Mouse (Mus musculus) CD4-positive helper T cell, adult 2 months (primary cell): ENCODE results near the gene Lix1l.

ENCODE experiments used
- DNase-seq: peaks from one replicate; pipeline ENCODE4 v3.0.0-alpha.2; 2012; ENCODE audit warnings: low read depth, missing footprints, low spot score

Gene Lix1l

GRCm38 (mm10) chr3:96600639-96601250, at the start of gene Lix1l:
Lix1l (plus strand) TSS chr3:96601149.
- DNase-seq, result peak; percentile 88

- DNase-seq, result peak; percentile 73
These were observed 49.7 kb upstream of the Lix1l start for GRCm38 (mm10) chr3:96551203-96551602.

- DNase-seq, result no peak
These were observed 49.1 kb upstream of the Lix1l start for GRCm38 (mm10) chr3:96551890-96552289.

- no peak for DNase-seq
These were observed 47.3 kb upstream of the Lix1l start for GRCm38 (mm10) chr3:96553601-96554000.

- no peak for DNase-seq
These were observed 46.7 kb upstream of the Lix1l start for GRCm38 (mm10) chr3:96554251-96554650.

GRCm38 (mm10) chr3:96555041-96555596, 45.8 kb upstream of the Lix1l start:
- DNase-seq, result peak; percentile 48

GRCm38 (mm10) chr3:96555999-96556614, 44.8 kb upstream of the Lix1l start:
- DNase-seq, result peak; percentile 42

- peak; percentile 80 for DNase-seq
These were observed 44.0 kb upstream of the Lix1l start for GRCm38 (mm10) chr3:96556651-96557635.

- peak; percentile 99 for DNase-seq
These were observed 43.3 kb upstream of the Lix1l start, which contains the start of gene Txnip for GRCm38 (mm10) chr3:96557694-96558093. Txnip (plus strand) TSS chr3:96557957.

- no peak for DNase-seq
These were observed 42.8 kb upstream of the Lix1l start for GRCm38 (mm10) chr3:96558159-96558558.

- DNase-seq, result peak; percentile 42
These were observed 42.2 kb upstream of the Lix1l start for GRCm38 (mm10) chr3:96558668-96559196.

GRCm38 (mm10) chr3:96559398-96559910, 41.5 kb upstream of the Lix1l start:
- DNase-seq, result peak; percentile 25

- no peak for DNase-seq
These were observed 40.8 kb upstream of the Lix1l start for GRCm38 (mm10) chr3:96559911-96560850.

GRCm38 (mm10) chr3:96560881-96561668, 39.9 kb upstream of the Lix1l start:
- DNase-seq, result no peak

GRCm38 (mm10) chr3:96561946-96562681, 38.8 kb upstream of the Lix1l start:
- DNase-seq, result peak; percentile 24

- DNase-seq, result peak; percentile 82
These were observed 37.7 kb upstream of the Lix1l start for GRCm38 (mm10) chr3:96563267-96563666.

GRCm38 (mm10) chr3:96563911-96564632, 36.9 kb upstream of the Lix1l start:
- no peak for DNase-seq

GRCm38 (mm10) chr3:96564633-96565032, 36.3 kb upstream of the Lix1l start:
- DNase-seq, result peak; percentile 72
